Mouse (Mus musculus) CD4-positive helper T cell, adult 2 months (primary cell): ENCODE results near the gene Tgm2.

Experiments used
- DNase-seq: peaks from one replicate; pipeline ENCODE4 v3.0.0-alpha.2; 2012; ENCODE audit warnings: low read depth, missing footprints, low spot score

Gene Tgm2

DNA sequence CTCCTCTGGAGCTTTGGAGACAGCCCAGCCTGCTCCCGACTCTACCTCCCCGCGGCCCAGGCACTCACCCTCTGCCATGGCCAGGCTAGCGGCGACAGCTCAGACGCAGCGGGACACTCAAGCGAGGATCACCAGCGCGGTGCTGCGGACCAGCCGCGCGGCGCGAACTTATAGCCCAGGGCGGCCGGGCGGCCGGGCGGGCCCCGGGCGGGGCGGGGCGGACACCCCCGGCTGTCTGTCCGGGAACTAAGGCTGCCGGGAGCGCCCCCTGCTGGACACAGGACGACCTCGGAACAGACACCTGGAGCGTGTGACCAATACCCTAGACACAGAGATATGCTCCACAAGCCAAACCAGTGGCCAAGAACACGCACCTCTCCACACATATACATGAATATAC is at the start of gene Tgm2:
Gene Tgm2, minus strand, starts transcription at position 214 of the 400 bp plus-strand sequence.
- DNase-seq = peak; percentile 78

- peak; percentile 50 for DNase-seq
These were observed 48.9 kb upstream of the Tgm2 start for GRCm38 (mm10) chr2:158194945-158195640.

- DNase-seq = no peak
These were observed 47.5 kb upstream of the Tgm2 start for GRCm38 (mm10) chr2:158193611-158194336.

- no peak for DNase-seq
These were observed 44.9 kb upstream of the Tgm2 start for GRCm38 (mm10) chr2:158191098-158191497.

- no peak for DNase-seq
These were observed 43.2 kb upstream of the Tgm2 start for GRCm38 (mm10) chr2:158189451-158189850.

DNA sequence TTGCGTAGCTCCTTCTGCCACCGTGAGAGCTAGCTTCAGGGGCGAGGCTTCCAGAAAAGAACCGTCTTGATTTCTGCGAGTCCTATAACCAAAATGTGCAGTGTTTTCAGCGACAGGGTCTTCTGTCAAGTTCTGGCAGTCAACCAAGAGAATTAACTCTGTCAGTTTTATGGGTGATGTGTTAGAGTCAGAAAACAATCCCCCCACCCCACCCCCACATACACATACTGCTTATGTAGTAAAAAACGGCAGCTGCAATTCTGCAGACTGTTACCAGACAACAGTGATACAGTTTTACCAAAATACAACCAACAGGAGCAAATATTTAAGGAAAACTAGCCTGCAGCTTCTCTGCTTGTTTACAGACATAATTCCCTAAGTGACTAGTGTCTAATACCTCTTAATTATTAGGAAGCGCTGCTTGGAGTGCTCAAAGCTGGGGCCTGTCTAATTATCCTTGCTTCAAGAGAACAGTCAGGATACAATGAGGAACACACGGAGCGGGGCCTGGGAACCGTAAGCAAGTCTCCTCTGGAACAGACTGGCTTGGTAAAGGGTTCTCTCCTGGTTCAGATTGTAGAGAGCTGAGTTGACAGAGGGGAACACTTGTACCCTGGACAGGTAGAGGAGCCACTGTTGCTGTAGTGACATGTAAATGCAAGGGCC is 40.1 kb upstream of the Tgm2 start:
- no peak for DNase-seq

DNA sequence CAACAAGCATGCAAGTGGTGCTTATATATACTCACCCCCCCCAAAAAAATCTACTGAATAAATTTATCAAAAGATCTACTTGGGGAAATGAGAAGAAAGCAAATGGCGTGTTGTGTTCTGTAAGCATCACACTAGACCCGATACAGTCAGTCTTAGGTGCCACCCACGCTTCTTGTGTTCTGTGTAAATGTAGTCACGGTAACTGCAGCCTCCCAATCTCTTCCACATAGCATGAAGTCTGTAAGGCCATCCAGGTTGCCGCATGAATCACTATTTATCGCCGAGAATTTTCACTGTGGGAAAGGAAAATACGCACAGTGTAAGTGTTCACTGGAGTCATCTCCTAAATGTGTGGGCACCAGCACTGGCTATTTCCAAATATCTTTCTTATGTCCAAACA is 37.0 kb upstream of the Tgm2 start:
- no peak for DNase-seq

DNA sequence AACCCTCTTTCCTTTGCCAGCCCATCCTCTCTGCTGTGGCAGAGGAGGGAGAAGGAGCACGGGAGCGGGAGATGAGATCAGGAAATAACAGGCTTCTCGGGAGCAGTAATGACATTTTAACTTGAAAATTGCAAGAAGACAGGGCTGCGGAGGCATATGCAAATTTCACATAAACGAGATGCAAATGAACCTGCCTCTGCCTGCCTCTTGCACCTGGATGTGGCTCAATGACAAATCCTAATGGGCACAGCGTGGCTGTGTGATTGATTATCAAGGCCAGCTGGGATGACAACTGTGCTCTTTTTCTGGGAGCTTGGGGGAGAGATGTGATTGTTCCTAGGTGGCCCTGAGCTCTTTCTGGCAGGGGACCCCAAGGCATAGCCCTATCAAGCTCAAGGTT is 35.7 kb upstream of the Tgm2 start:
- no peak for DNase-seq

DNA sequence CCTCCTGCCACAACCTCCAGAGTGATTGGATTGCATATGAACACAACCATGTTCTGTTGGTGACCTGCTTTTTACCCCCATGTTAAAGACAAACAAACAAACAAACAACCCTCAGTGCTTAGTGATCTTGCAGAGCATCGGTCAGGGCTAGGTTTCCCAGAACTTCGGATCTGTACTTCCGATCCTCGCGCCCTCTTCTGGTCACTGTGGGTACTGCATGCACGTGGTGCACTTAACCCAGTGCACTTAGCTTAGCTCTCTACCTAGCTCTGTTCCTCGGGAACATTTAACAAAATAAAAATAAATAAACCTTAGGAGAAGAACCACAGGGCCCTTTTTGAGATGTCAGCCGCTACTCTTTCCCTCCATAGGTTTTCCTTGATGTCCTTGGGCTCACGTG is 34.6 kb upstream of the Tgm2 start:
- peak; percentile 38 for DNase-seq

GRCm38 (mm10) chr2:158179370-158180111 is 33.3 kb upstream of the Tgm2 start:
- DNase-seq = no peak

DNA sequence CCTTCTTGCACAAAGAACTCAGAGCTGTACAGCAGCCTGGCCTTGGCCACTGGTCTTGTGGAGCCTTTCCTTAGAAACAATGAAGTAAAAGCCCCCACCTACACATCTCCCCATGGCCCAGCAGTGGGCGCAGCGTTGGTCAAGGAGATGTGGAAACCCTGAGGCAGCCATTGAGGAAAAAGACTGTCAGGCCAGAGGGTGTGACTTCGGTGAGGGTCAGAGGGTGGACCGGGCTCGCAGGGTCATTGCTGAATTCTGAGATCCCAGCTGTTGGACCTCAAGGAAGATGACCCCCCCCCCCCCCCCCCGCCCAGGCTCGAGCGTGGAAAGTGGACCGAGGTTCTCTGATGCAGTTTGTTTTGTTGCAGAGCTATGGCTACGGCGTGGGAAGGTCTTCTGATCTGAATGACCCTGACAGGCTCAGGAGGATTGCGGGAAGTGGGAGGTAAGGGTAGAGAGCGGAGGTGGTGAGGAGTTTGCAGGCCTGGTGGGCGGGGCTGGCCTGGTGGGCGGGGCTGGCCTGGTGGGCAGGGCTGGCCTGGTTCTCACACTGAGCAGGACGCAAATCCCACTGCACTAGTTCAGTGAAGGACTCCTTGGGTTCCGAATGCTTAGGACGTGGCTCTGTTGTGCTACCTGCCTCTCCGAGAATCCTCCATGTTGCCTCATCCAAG is 32.6 kb upstream of the Tgm2 start:
- peak; percentile 67 for DNase-seq

DNA sequence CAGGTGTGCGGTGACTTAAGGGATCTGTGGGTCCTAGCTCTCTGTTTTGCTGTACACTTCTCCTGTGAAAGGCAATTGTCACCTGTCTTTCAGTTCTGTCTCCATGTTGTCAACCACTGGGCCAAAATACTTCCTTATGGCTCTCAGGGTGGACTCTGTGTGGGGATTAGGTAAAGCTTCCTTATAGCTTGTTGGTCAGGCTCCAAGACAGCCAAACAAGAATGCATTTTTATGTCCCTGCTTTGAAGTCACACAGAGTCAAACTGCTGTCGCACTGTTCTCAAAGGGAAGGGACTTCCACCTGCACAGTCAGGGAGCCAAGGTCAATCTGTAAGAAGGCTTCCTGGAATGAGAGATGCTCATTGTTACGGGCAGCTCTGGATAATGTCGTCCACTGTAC is 31.9 kb upstream of the Tgm2 start:
- no peak for DNase-seq

GRCm38 (mm10) chr2:158177574-158177973 is 31.3 kb upstream of the Tgm2 start:
- DNase-seq = no peak

DNA sequence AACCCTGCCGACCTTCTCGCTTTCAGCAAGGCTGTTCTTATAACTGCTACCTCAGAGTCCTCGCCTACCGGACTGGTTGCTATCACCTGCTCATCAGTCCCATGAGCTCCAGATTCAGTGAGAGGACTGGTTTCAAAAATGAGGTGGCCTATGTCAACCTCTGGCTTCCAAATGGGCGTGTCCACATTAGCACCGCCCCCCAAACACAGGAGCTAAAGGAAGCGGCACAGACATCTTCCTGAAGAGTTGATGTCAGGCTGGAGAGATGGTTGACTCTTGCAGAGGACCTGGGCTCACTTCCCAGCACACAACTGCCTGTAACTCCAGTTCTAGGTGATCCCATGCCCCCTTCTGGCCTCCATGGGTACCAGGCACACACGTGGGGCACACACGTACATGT is 30.5 kb upstream of the Tgm2 start:
- no peak for DNase-seq

- DNase-seq = no peak
These were observed 29.2 kb upstream of the Tgm2 start for GRCm38 (mm10) chr2:158175433-158175832.

DNA sequence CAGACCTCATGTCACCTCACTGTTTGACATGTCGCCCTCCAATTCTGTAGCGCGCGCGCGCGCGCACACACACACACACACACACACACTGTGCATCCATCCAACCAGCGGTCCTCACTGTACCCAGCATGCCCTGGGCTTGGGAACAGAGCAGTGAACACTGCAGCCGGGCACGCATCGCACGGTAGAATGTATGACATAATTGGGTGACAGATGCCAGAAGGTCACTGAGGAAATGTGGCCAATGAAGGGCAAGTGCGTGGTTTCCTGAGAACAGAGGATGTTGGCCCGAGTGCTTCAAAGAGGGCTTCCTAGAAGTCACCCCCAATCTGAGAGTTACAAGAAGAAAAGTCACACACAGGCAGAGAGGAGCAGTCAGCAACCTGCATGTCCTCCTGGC is 28.7 kb upstream of the Tgm2 start:
- DNase-seq = peak; percentile 46

- no peak for DNase-seq
These were observed 28.2 kb upstream of the Tgm2 start for GRCm38 (mm10) chr2:158174438-158174837.

DNA sequence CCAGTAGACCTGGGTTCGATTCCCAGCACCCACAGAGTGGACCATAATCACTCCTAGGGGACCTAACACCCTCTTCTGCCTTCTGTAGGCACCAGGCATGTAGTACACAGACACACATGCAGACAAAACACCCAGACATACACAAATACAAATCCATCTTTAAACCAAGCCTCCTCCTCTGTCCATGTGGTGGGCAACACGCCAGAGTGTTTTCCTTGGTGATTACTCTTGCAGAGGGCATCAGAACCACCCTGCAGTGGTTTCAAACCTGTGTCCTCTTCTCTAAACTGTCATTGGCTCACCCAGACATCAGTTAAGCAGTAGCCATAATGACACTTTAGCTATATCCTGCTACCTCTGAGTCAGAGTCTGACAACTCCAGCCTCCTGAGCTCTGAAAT is 24.2 kb upstream of the Tgm2 start:
- DNase-seq = no peak

GRCm38 (mm10) chr2:158169771-158170170 is 23.5 kb upstream of the Tgm2 start:
- no peak for DNase-seq

DNA sequence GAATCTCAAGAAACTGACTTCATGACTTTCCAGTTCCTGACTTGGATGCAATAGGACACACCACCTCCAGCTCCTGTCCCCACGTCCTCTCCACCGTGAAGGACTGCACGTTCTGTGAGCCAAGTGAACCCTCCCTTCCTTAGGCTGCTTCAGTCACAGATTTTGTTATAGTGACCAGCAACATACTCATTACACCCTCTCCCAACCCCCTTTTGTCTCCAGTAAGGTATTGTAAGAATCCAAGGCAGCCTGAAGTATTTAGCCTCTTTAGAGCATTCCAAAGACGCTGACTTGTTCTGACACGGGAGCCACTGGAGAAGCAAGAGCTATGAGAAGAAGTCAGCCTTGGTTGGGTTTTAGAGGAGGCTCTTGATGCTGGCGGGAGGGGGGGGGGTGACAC is 23.1 kb upstream of the Tgm2 start:
- no peak for DNase-seq

- DNase-seq = no peak
These were observed 22.5 kb upstream of the Tgm2 start for GRCm38 (mm10) chr2:158168741-158169211.
